Mouse (Mus musculus) embryonic fibroblast, embryonic 13.5 days (primary cell): ENCODE measurements around the gene Gm47841.

Experiments used
- CTCF ChIP-seq: IDR thresholded peaks from 2 replicates; pipeline ENCODE4 v1.5.1; 2011; ENCODE audit warnings: mild to moderate bottlenecking, control low read depth, low read length, moderate library complexity, borderline replicate concordance; ENCODE audit not compliant: insufficient read depth
- POLR2A ChIP-seq: IDR thresholded peaks from 2 replicates; pipeline ENCODE4 v1.6.1; 2011; ENCODE audit warnings: low read depth, mild to moderate bottlenecking, control low read depth, low read length, moderate library complexity

DNA sequence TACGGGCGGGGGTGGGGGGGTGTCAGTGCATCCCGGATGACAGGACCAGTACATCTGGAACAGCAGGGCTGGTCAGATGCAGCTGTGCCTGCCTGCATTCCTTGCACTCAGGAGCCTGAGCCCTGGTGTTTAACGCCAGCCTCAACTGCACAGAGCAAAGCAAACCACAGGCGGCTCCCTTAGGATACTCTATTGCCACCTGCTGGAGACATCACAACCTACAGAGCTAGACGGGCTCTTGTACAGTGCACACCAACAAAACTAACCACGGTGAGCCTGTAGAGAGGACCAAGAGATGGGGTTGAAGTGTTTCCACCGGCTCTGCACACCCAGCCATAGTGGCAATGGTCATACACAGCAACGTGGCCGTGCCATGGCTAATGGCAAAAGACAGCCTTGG is 9.0 kb upstream of the Gm47841 start:
- TF ChIP-seq CTCF (no peak), POLR2A (no peak)
